Mouse (Mus musculus) CH12.LX (cell line): ENCODE measurements at regions not wholly inside any gene's neighbourhood (a gene's known extent, or its start where the extent isn't known, plus 50 kb on each side); places are given as distances from the start of the nearest gene placed in this dataset.

ENCODE experiments used
- DNase-seq: peaks from one replicate; pipeline ENCODE4 v3.0.0-alpha.2; 2013; ENCODE audit errors: extremely low read depth
- H3K27ac ChIP-seq: 2 replicates; pipeline ENCODE4 v1.5.1; 2012; ENCODE audit warnings: low read depth, mild to moderate bottlenecking, control low read depth, moderate library complexity; ENCODE audit not compliant: insufficient read depth
- H3K27me3 ChIP-seq: replicated peaks from 2 replicates; pipeline ENCODE3; 2012; ENCODE audit warnings: inconsistent platforms
- H3K36me3 ChIP-seq, 2 experiments: replicated peaks in 1 of 2; 2 replicates each; pipeline versions ENCODE3 to v1.6.1; 2012; ENCODE audit warnings: inconsistent platforms in 1 of 2, low read length in 1 of 2, mild to moderate bottlenecking in 1 of 2, mixed read lengths in 1 of 2, moderate library complexity in 1 of 2; ENCODE audit not compliant: control insufficient read depth in 1 of 2, insufficient read depth in 1 of 2
- H3K4me1 ChIP-seq, 2 experiments: 2 replicates each; pipeline ENCODE4 v1.6.1; 2012; ENCODE audit warnings: inconsistent platforms in 1 of 2, moderate library complexity in 1 of 2; ENCODE audit not compliant: insufficient read depth in 2 of 2, control insufficient read depth in 1 of 2
- H3K4me2 ChIP-seq: 2 replicates; pipeline ENCODE4 v1.6.1; 2012; ENCODE audit warnings: low read depth, mild to moderate bottlenecking, control low read depth; ENCODE audit not compliant: poor library complexity, insufficient read depth, severe bottlenecking
- H3K4me3 ChIP-seq, 3 experiments: fragments of 150-350 bp in 1 of 3; sonication (generic) in 1 of 3; replicated peaks in 1 of 3; 2 replicates each; pipeline versions ENCODE3 to v1.5.1; 2011 to 2012; ENCODE audit warnings: low read depth in 2 of 3, low read length in 2 of 3, mild to moderate bottlenecking in 2 of 3, moderate library complexity in 2 of 3, control low read depth in 1 of 3, improper control_type of control experiment in 1 of 3, inconsistent platforms in 1 of 3, mixed read lengths in 1 of 3; ENCODE audit not compliant: poor library complexity in 1 of 3
- H3K79me2 ChIP-seq: replicated peaks from 2 replicates; pipeline ENCODE4 v1.6.1; 2012; ENCODE audit warnings: mild to moderate bottlenecking, moderate library complexity; ENCODE audit not compliant: control insufficient read depth, poor library complexity, insufficient read depth, severe bottlenecking; ENCODE audit errors: extremely low read depth
- H3K9ac ChIP-seq: 2 replicates; pipeline ENCODE4 v1.6.1; 2012; ENCODE audit warnings: low read depth, mild to moderate bottlenecking, control low read depth, moderate library complexity; ENCODE audit not compliant: insufficient read depth
- H3K9me3 ChIP-seq: replicated peaks from 2 replicates; pipeline ENCODE3; 2012; ENCODE audit warnings: low read length, inconsistent platforms, mixed read lengths
- BHLHE40 ChIP-seq: IDR thresholded peaks from 2 replicates; pipeline ENCODE4 v1.6.1; 2011; ENCODE audit warnings: mild to moderate bottlenecking, low read depth, low read length, improper control_type of control experiment
- CHD1 ChIP-seq: IDR thresholded peaks from 2 replicates; pipeline ENCODE4 v1.6.1; 2012; ENCODE audit warnings: low read depth, low read length, improper control_type of control experiment, inconsistent platforms
- CHD2 ChIP-seq: IDR thresholded peaks from 2 replicates; pipeline ENCODE4 v1.6.1; 2011; ENCODE audit warnings: low read length, improper control_type of control experiment
- E2F4 ChIP-seq: IDR thresholded peaks from 2 replicates; pipeline ENCODE4 v1.6.1; 2011; ENCODE audit warnings: low read depth, low read length, improper control_type of control experiment; ENCODE audit not compliant: insufficient replicate concordance
- ELF1 ChIP-seq: IDR thresholded peaks from 2 replicates; pipeline ENCODE4 v1.6.1; 2014; ENCODE audit warnings: low read depth, mild to moderate bottlenecking, inconsistent platforms, low read length, improper control_type of control experiment
- EP300 ChIP-seq: IDR thresholded peaks from 2 replicates; pipeline ENCODE4 v1.6.1; 2011; ENCODE audit warnings: low read length, improper control_type of control experiment
- ETS1 ChIP-seq: conservative IDR thresholded peaks from 2 replicates; pipeline ENCODE4 v1.6.1; 2012; ENCODE audit warnings: low read depth, mild to moderate bottlenecking, inconsistent platforms, low read length, improper control_type of control experiment, moderate library complexity
- HCFC1 ChIP-seq: IDR thresholded peaks from 2 replicates; pipeline ENCODE4 v1.6.1; 2012; ENCODE audit warnings: low read depth, mild to moderate bottlenecking, inconsistent platforms, low read length, improper control_type of control experiment
- JUND ChIP-seq: conservative IDR thresholded peaks from 2 replicates; pipeline ENCODE4 v1.6.1; 2011; ENCODE audit warnings: low read depth, low read length, improper control_type of control experiment
- KAT2A ChIP-seq: IDR thresholded peaks from 2 replicates; pipeline ENCODE4 v1.6.1; 2012; ENCODE audit warnings: low read length, improper control_type of control experiment, inconsistent platforms; ENCODE audit not compliant: insufficient replicate concordance
- MAZ ChIP-seq: IDR thresholded peaks from 2 replicates; pipeline ENCODE4 v1.6.1; 2012; ENCODE audit warnings: low read depth, mild to moderate bottlenecking, inconsistent platforms, low read length, improper control_type of control experiment, moderate library complexity
- MEF2A ChIP-seq: IDR thresholded peaks from 2 replicates; pipeline ENCODE4 v1.6.1; 2014; ENCODE audit warnings: low read depth, mild to moderate bottlenecking, inconsistent platforms, low read length, improper control_type of control experiment, borderline replicate concordance
- MYC ChIP-seq: IDR thresholded peaks from 2 replicates; pipeline ENCODE4 v1.6.1; 2011; ENCODE audit warnings: low read depth, mild to moderate bottlenecking, improper control_type of control experiment, low read length
- NRF1 ChIP-seq: IDR thresholded peaks from 2 replicates; pipeline ENCODE4 v1.6.1; 2014; ENCODE audit warnings: low read depth, mild to moderate bottlenecking, inconsistent platforms, low read length, improper control_type of control experiment, moderate library complexity
- POLR2AphosphoS2 ChIP-seq: IDR thresholded peaks from 2 replicates; pipeline ENCODE4 v1.6.1; 2011; ENCODE audit warnings: low read depth, low read length, improper control_type of control experiment
- RAD21 ChIP-seq: IDR thresholded peaks from 2 replicates; pipeline ENCODE4 v1.6.1; 2011; ENCODE audit warnings: low read depth, mild to moderate bottlenecking, low read length, improper control_type of control experiment, moderate library complexity
- SIN3A ChIP-seq: IDR thresholded peaks from 2 replicates; pipeline ENCODE4 v1.6.1; 2012; ENCODE audit warnings: low read length, improper control_type of control experiment, inconsistent platforms
- SMC3 ChIP-seq: IDR thresholded peaks from 2 replicates; pipeline ENCODE4 v1.6.1; 2011; ENCODE audit warnings: low read depth, low read length, improper control_type of control experiment
- TCF12 ChIP-seq: IDR thresholded peaks from 2 replicates; pipeline ENCODE4 v1.6.1; 2014; ENCODE audit warnings: low read depth, mild to moderate bottlenecking, inconsistent platforms, low read length, improper control_type of control experiment
- UBTF ChIP-seq: IDR thresholded peaks from 2 replicates; pipeline ENCODE4 v1.6.1; 2012; ENCODE audit warnings: low read depth, mild to moderate bottlenecking, inconsistent platforms, low read length, improper control_type of control experiment, moderate library complexity
- USF2 ChIP-seq: conservative IDR thresholded peaks from 2 replicates; pipeline ENCODE4 v1.6.1; 2011; ENCODE audit warnings: low read depth, low read length, improper control_type of control experiment
- ZC3H11A ChIP-seq: IDR thresholded peaks from 2 replicates; pipeline ENCODE4 v1.6.1; 2012; ENCODE audit warnings: low read depth, mild to moderate bottlenecking, inconsistent platforms, low read length, improper control_type of control experiment
- ZKSCAN1 ChIP-seq: IDR thresholded peaks from 2 replicates; pipeline ENCODE4 v1.6.1; 2012; ENCODE audit warnings: low read depth, inconsistent platforms, low read length, improper control_type of control experiment, borderline replicate concordance
- ZMIZ1 ChIP-seq: IDR thresholded peaks from 2 replicates; pipeline ENCODE4 v1.6.1; 2012; ENCODE audit warnings: low read depth, mild to moderate bottlenecking, inconsistent platforms, low read length, improper control_type of control experiment
- ZNF384 ChIP-seq: IDR thresholded peaks from 2 replicates; pipeline ENCODE4 v1.6.1; 2012; ENCODE audit warnings: low read depth, low read length, improper control_type of control experiment, inconsistent platforms
- dilution Hi-C: fragments of 300-500 bp; cut with MboI; formaldehyde crosslinking; loops from 2 replicates; pipeline ENCODE4 v1.14.3; 2020; ENCODE audit warnings: low sequenced_read_pairs; ENCODE audit not compliant: extremely low pct_unique_long_range_greater_than_20kb, extremely low pct_ligation_motif_present
- in situ Hi-C: fragments of 300-500 bp; cut with MboI; formaldehyde crosslinking; loops from 3 replicates; pipeline ENCODE4 v1.14.3; 2019; ENCODE audit warnings: low sequenced_read_pairs, low pct_ligation_motif_present, low pct_unique_long_range_greater_than_20kb, mixed read lengths

DNA sequence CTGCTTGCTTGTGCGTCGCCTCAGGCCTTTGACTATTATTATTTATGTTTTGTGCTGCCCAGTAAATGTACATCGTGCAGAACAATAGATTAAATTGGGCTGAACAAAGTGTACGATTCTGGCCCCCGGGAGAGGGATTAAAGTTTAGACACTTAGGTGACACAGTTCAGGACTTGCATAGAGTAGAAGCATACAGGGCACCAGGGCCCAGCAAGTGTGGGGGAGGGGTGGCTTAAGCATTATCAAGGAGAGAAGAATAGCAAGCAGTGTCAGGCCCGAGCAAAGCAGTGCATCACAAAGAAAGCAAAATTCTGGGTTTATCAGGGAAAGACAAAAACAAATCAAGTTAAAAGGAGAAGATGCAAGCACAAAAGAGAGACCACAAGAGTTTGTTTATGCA lies 133.3 kb upstream of the Myt1l start:
- DNase-seq = no peak
- no peaks in the 10 kb centered on the region for H3K27me3 ChIP-seq
- H3K9me3 ChIP-seq = no peaks in the 10 kb centered on the region
- in situ Hi-C loops = no loop called here
- H3K4me3 ChIP-seq = no peak overlapping the region
- dilution Hi-C loops = no loop called here
- H3K36me3 ChIP-seq = no peaks in the 10 kb centered on the region
- no peaks in the 10 kb centered on the region for H3K79me2 ChIP-seq
- no peak overlapping the region for H3K27ac ChIP-seq
- H3K4me2 ChIP-seq = no peak overlapping the region
- TF ChIP-seq MEF2A = no peak
- no peak for TF ChIP-seq RAD21
- no peak for TF ChIP-seq BHLHE40
- no peak for TF ChIP-seq SMC3
- no peak for TF ChIP-seq EP300
- no peak for TF ChIP-seq NRF1
- no peak for TF ChIP-seq CHD2
- no peak for TF ChIP-seq USF2
- TF ChIP-seq MYC = no peak
- no peak for TF ChIP-seq UBTF
- TF ChIP-seq MAZ = no peak
- no peak for TF ChIP-seq SIN3A
- TF ChIP-seq ETS1 = no peak
- no peak for TF ChIP-seq ZMIZ1
- no peak for TF ChIP-seq ZNF384
- no peak for TF ChIP-seq TCF12
- TF ChIP-seq KAT2A = no peak
- no peak for TF ChIP-seq CHD1
- TF ChIP-seq, all 38 proteins: peak for 0
- Histone ChIP-seq H3K4me1 (no peaks in the 10 kb centered on the region; a peak in 2 of 4 replicates), H3K9ac (no peak overlapping the region)

DNA sequence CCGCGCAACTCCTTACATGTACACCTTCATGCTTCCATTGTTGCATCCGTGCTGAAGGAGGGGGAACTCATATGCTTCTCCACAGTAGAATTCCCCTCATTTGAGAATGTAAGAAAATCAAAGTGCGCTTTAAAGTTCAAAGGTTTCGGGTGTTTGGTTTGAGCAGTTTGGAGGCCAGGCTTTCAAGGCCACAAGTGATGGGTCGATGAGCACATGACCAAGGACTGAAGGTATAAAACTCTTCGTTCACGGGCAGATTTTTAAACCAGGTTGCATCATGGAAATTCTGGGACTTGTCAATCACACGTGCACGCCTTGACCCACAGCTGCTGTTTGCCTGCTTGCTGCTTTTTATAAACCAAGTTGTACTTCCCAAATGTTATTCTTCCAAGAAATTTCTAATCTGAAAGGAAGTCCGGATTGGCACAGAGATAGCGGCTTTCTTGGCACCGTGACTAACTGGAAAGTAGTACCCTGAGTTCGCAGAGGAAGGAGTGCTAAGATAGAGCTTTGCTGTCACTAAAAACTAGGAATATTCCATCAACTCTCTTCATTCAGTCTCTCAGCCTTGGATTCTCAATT lies 132.7 kb upstream of the Myt1l start:
- TF ChIP-seq ELF1 (no peak), ZC3H11A (no peak), UBTF (no peak), KAT2A (no peak), MYC (no peak), CHD1 (no peak), POLR2AphosphoS2 (no peak), E2F4 (no peak), ZKSCAN1 (no peak), HCFC1 (no peak), JUND (no peak)
- Histone ChIP-seq H3K4me1 (no peaks in the 10 kb centered on the region; a peak in 2 of 4 replicates), H3K79me2 (no peaks in the 10 kb centered on the region), H3K27ac (no peak overlapping the region), H3K4me3 (no peak overlapping the region), H3K9me3 (no peaks in the 10 kb centered on the region), H3K4me2 (no peak overlapping the region), H3K27me3 (no peaks in the 10 kb centered on the region), H3K9ac (no peak overlapping the region), H3K36me3 (no peaks in the 10 kb centered on the region)
- DNase-seq = no peak
- dilution Hi-C loops = no loop called here
- in situ Hi-C loops = no loop called here
